Mouse (Mus musculus) heart, postnatal 10 days (tissue): ENCODE results near the gene Methig1. TPM values are rescaled to one million over a fixed set of nuclear protein-coding genes. Genes with fewer than 3 reads are reported as not detected.
"Not testable (repeated sequence)": the region's sequence is repeated elsewhere in the genome, so short reads cannot be mapped to it uniquely, and the experiment has no call there.

Experiments used
- DNase-seq, 2 experiments: peaks; one replicate each; pipeline ENCODE4 v3.0.0; 2021
- intact Hi-C: fragments of 180-260 bp; cut with DNase I; formaldehyde crosslinking; loops from one replicate; pipeline ENCODE4 v1.15.1; 2025
- total RNA-seq, 2 experiments: library from RNA; stranded (reverse); gene quantifications; 2 replicates each; pipeline ENCODE4 v1.2.3; 2021

Methig1 gene
- not detected for total RNA-seq

- no peak for DNase-seq
- intact Hi-C loops = no loop called here
Observed at GRCm38 (mm10) chr15:100352711-100353250, at the start of gene Methig1, which contains the start of gene Mettl7a2. Methig1 (plus strand) TSS chr15:100353149. Mettl7a2 (plus strand) TSS chr15:100353200.

GRCm38 (mm10) chr15:100303428-100304018 is 49.4 kb upstream of the Methig1 start:
- intact Hi-C loops = no loop called here

GRCm38 (mm10) chr15:100304019-100304991 is 48.6 kb upstream of the Methig1 start, which contains the start of gene Mettl7a1:
Mettl7a1 (plus strand) TSS chr15:100304140.
- DNase-seq = peak; percentile 87 to 90
- intact Hi-C loops = no loop called here

More at GRCm38 (mm10) chr15:100303428-100304018, 49.4 kb upstream of the Methig1 start:
- DNase-seq = no peak

- intact Hi-C loops = loop anchor here (5.0 kb wide), 1 partner anchor 66 kb away; no protein-coding TSS in a partner anchor
- no peak for DNase-seq
Observed at GRCm38 (mm10) chr15:100306201-100306600, 46.7 kb upstream of the Methig1 start.

GRCm38 (mm10) chr15:100307438-100308096 is 45.4 kb upstream of the Methig1 start:
- peak; percentile 25 to 48 for DNase-seq
- intact Hi-C loops = loop anchor here (5.0 kb wide), 1 partner anchor 65 kb away; no protein-coding TSS in a partner anchor

GRCm38 (mm10) chr15:100312346-100312745 is 40.6 kb upstream of the Methig1 start:
- intact Hi-C loops = no loop called here
- no peak for DNase-seq

GRCm38 (mm10) chr15:100314448-100315145 is 38.4 kb upstream of the Methig1 start:
- no peak for DNase-seq
- intact Hi-C loops = no loop called here

GRCm38 (mm10) chr15:100318014-100318671 is 34.8 kb upstream of the Methig1 start:
- intact Hi-C loops, DNase-seq: not testable (repeated sequence)

- intact Hi-C loops = loop anchor here (5.0 to 10.0 kb wide), 2 partner anchors 58 to 295 kb away; no protein-coding TSS in a partner anchor
- DNase-seq = no peak
Observed at GRCm38 (mm10) chr15:100319884-100320283, 33.1 kb upstream of the Methig1 start.

GRCm38 (mm10) chr15:100320295-100320905 is 32.5 kb upstream of the Methig1 start:
- no peak for DNase-seq
- intact Hi-C loops = loop anchor here (5.0 to 10.0 kb wide), 2 partner anchors 58 to 296 kb away; no protein-coding TSS in a partner anchor

GRCm38 (mm10) chr15:100321134-100321533 is 31.8 kb upstream of the Methig1 start:
- intact Hi-C loops = loop anchor here (5.0 to 10.0 kb wide), 2 partner anchors 59 to 296 kb away; no protein-coding TSS in a partner anchor
- peak; percentile 58 to 64 for DNase-seq

GRCm38 (mm10) chr15:100324021-100324591 is 28.8 kb upstream of the Methig1 start:
- no peak for DNase-seq
- intact Hi-C loops = loop anchor here (5.0 to 10.0 kb wide), 2 partner anchors 62 to 299 kb away; no protein-coding TSS in a partner anchor

- DNase-seq = no peak
- intact Hi-C loops = loop anchor here (10.0 kb wide), 1 partner anchor 300 kb away; no protein-coding TSS in a partner anchor
Observed at GRCm38 (mm10) chr15:100325235-100325634, 27.7 kb upstream of the Methig1 start.

- intact Hi-C loops = loop anchor here (10.0 kb wide), 1 partner anchor 303 kb away; no protein-coding TSS in a partner anchor
- not testable (repeated sequence) for DNase-seq
Observed at GRCm38 (mm10) chr15:100328089-100328488, 24.9 kb upstream of the Methig1 start.

GRCm38 (mm10) chr15:100329336-100329735 is 23.6 kb upstream of the Methig1 start:
- intact Hi-C loops = loop anchor here (10.0 kb wide), 1 partner anchor 305 kb away; no protein-coding TSS in a partner anchor
- not testable (repeated sequence) for DNase-seq

GRCm38 (mm10) chr15:100330739-100331138 is 22.2 kb upstream of the Methig1 start:
- DNase-seq = no peak
- intact Hi-C loops = no loop called here

GRCm38 (mm10) chr15:100332077-100332961 is 20.6 kb upstream of the Methig1 start:
- intact Hi-C loops = not testable (repeated sequence)
- DNase-seq = peak; percentile 26 to 34
